Mouse (Mus musculus) megakaryocyte-erythroid progenitor cell, adult 5-6 weeks (primary cell): ENCODE data around the gene Ppia. TPM values are rescaled to one million over a fixed set of nuclear protein-coding genes. Genes with fewer than 3 reads are reported as not detected.
"Not testable (repeated sequence)": the region's sequence is repeated elsewhere in the genome, so short reads cannot be mapped to it uniquely, and the experiment has no call there.

Source experiments
- ATAC-seq: replicated peaks from 2 replicates; pipeline ENCODE4 v1.8.0; 2016; ENCODE audit warnings: mild to moderate bottlenecking, inconsistent platforms; ENCODE audit not compliant: severe bottlenecking, poor library complexity, low FRiP score, low TSS enrichment
- total RNA-seq, 2 experiments: library from RNA; stranded (forward) in 1 of 2; stranded (reverse) in 1 of 2; fragments of 200-1000, 215-1000 nt in 1 of 2; fragments of >200 nt in 1 of 2; fragmentation: Nextera tagmentation in 1 of 2; gene quantifications; 2 replicates each; pipeline ENCODE4 v1.2.3; 2014 to 2017

The Ppia gene
- total RNA-seq, 2 experiments from 2014 or later, result 1,965 to 4,304 TPM

- ATAC-seq, result peak; percentile 66
Observed at GRCm38 (mm10) chr11:6402515-6403510, 12.4 kb upstream of the Ppia start.

- ATAC-seq, result no peak
Observed at GRCm38 (mm10) chr11:6403830-6404405, 11.3 kb upstream of the Ppia start.

- ATAC-seq, result no peak
Observed at GRCm38 (mm10) chr11:6404699-6405566, 10.3 kb upstream of the Ppia start.

- no peak for ATAC-seq
Observed at GRCm38 (mm10) chr11:6405591-6406081, 9.6 kb upstream of the Ppia start.

- peak; percentile 67 for ATAC-seq
Observed at GRCm38 (mm10) chr11:6406251-6407161, 8.7 kb upstream of the Ppia start.

GRCm38 (mm10) chr11:6407162-6407621, 8.1 kb upstream of the Ppia start:
- ATAC-seq, result no peak

- ATAC-seq, result no peak
Observed at GRCm38 (mm10) chr11:6410050-6410602, 5.1 kb upstream of the Ppia start.

GRCm38 (mm10) chr11:6410755-6411154, 4.5 kb upstream of the Ppia start:
- not testable (repeated sequence) for ATAC-seq

GRCm38 (mm10) chr11:6411684-6412083, 3.6 kb upstream of the Ppia start:
- no peak for ATAC-seq

GRCm38 (mm10) chr11:6413264-6413663, 2.0 kb upstream of the Ppia start:
- ATAC-seq, result no peak

- peak; percentile 69 for ATAC-seq
Observed at GRCm38 (mm10) chr11:6415551-6416404, 535 bp downstream of the Ppia start.

- peak; percentile 64 for ATAC-seq
Observed at GRCm38 (mm10) chr11:6416405-6417034, 1.3 kb downstream of the Ppia start.

- ATAC-seq, result no peak
Observed at GRCm38 (mm10) chr11:6417069-6417468, 1.8 kb downstream of the Ppia start.

- no peak for ATAC-seq
Observed at GRCm38 (mm10) chr11:6417490-6417889, 2.2 kb downstream of the Ppia start.

- ATAC-seq, result no peak
Observed at GRCm38 (mm10) chr11:6418751-6419150, 3.5 kb downstream of the Ppia start.

GRCm38 (mm10) chr11:6419156-6419555, 3.9 kb downstream of the Ppia start:
- ATAC-seq, result not testable (repeated sequence)

- ATAC-seq, result no peak
Observed at GRCm38 (mm10) chr11:6420283-6420703, 5.0 kb downstream of the Ppia start.
